19 mouse cellular contexts compared by ENCODE assay signal in the genomic region with DNA sequence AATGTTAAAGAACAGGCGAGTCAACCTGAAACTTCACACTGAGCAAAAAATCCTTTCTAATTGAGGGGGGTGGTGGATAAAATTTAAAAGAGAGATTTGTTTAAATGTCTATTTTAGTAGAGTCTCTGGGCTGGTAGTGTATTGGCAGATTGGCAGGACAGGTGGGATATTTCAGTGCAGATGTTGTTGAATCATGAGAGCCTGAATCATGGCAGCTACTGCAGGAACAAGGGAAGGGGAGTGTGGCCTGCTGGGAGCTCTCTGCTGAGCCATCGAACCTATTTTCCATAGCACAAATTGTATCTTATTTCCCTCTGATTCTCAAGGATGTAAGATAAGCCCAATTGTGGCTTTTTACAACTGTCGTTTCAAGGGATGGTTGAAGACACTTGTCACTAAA.
"Had no signal": no experiment of that assay in that cellular context is flagged by ENCODE, and none has a peak within 500 bp of the region (broad histone marks: within the 10 kb centered on the region; RNA-seq: fewer than 3 reads in every experiment).

No protein-coding gene starts in this region.

- H3K4me2 ChIP-seq: liver, embryonic 15.5 days; lung, embryonic 15.5 days; midbrain, embryonic 12.5 days; midbrain, embryonic 15.5 days; neural tube, embryonic 13.5 days; neural tube, embryonic 15.5 days; stomach, embryonic 15.5 days had no signal

- ATAC-seq: liver, postnatal 0 days; lung, postnatal 0 days; midbrain, embryonic 15.5 days had no signal

- H3K27ac ChIP-seq: liver, embryonic 15.5 days; lung, embryonic 15.5 days; macrophage; midbrain, embryonic 12.5 days; midbrain, embryonic 15.5 days; neural tube, embryonic 13.5 days; neural tube, embryonic 15.5 days; stomach, embryonic 15.5 days; stomach, postnatal 0 days had no signal

- H3K27me3 ChIP-seq: liver, embryonic 15.5 days; lung, embryonic 15.5 days; megakaryocyte, embryonic 14.5 days; midbrain, embryonic 12.5 days; midbrain, embryonic 15.5 days; neural tube, embryonic 13.5 days; neural tube, embryonic 15.5 days; stomach, embryonic 15.5 days had no signal

- H3K9ac ChIP-seq: liver, embryonic 15.5 days; liver, postnatal 0 days; lung, embryonic 15.5 days; midbrain, embryonic 12.5 days; midbrain, embryonic 15.5 days; neural tube, embryonic 13.5 days; neural tube, embryonic 15.5 days; stomach, embryonic 15.5 days had no signal

- DNase-seq: liver, postnatal 0 days; lung, adult 2 months; lung, postnatal 14 days; lung, postnatal 36 days; right cerebral cortex, postnatal 14 days; thymus, adult 2 months; thymus, postnatal 25 days; thymus, postnatal 4 days had no signal

- H3K4me3 ChIP-seq: liver, embryonic 15.5 days; lung, embryonic 15.5 days; megakaryocyte, embryonic 14.5 days; midbrain, embryonic 12.5 days; midbrain, embryonic 15.5 days; neural tube, embryonic 13.5 days; neural tube, embryonic 15.5 days; stomach, embryonic 15.5 days had no signal

- H3K36me3 ChIP-seq: liver, embryonic 15.5 days; lung, embryonic 15.5 days; midbrain, embryonic 12.5 days; midbrain, embryonic 15.5 days; neural tube, embryonic 13.5 days; neural tube, embryonic 15.5 days; stomach, embryonic 15.5 days had no signal

- H3K4me1 ChIP-seq: liver, embryonic 15.5 days; lung, embryonic 15.5 days; midbrain, embryonic 12.5 days; midbrain, embryonic 15.5 days; neural tube, embryonic 13.5 days; neural tube, embryonic 15.5 days; stomach, embryonic 15.5 days had no signal

- H3K9me3 ChIP-seq: liver, embryonic 15.5 days; lung, embryonic 15.5 days; megakaryocyte, embryonic 14.5 days; midbrain, embryonic 12.5 days; midbrain, embryonic 15.5 days; neural tube, embryonic 13.5 days; neural tube, embryonic 15.5 days; stomach, embryonic 15.5 days had no signal
